Mouse (Mus musculus) MEL (cell line): ENCODE results near the gene Btnl4. TPM values are rescaled to one million over a fixed set of nuclear protein-coding genes. Genes with fewer than 3 reads are reported as not detected.
"Not testable (repeated sequence)": the region's sequence is repeated elsewhere in the genome, so short reads cannot be mapped to it uniquely, and the experiment has no call there.

Source experiments
- DNase-seq: peaks from one replicate; pipeline ENCODE4 v3.0.0; 2011; ENCODE audit warnings: low read depth, low spot score
- H3K27ac ChIP-seq: 2 replicates; pipeline ENCODE4 v1.5.1; 2012; ENCODE audit warnings: low read depth, mild to moderate bottlenecking, control low read depth, low read length, moderate library complexity; ENCODE audit not compliant: control insufficient read depth
- H3K27me3 ChIP-seq, 2 experiments: fragments of 150-350 bp in 1 of 2; sonication (generic) in 1 of 2; 2 replicates each; pipeline ENCODE4 v1.6.1; 2012; ENCODE audit warnings: low read length in 2 of 2, mild to moderate bottlenecking in 2 of 2, improper control_type of control experiment in 1 of 2, moderate library complexity in 1 of 2; ENCODE audit not compliant: insufficient read depth in 2 of 2, control insufficient read depth in 1 of 2
- H3K36me3 ChIP-seq, 2 experiments: 2 replicates each; pipeline ENCODE4 v1.6.1; 2012 to 2014; ENCODE audit warnings: low read length in 2 of 2, improper control_type of control experiment in 1 of 2, inconsistent platforms in 1 of 2, mild to moderate bottlenecking in 1 of 2; ENCODE audit not compliant: insufficient read depth in 2 of 2, control insufficient read depth in 1 of 2
- H3K4me1 ChIP-seq, 2 experiments: fragments of 150-350 bp in 1 of 2; sonication (generic) in 1 of 2; 2 replicates each; pipeline ENCODE4 v1.6.1; 2012; ENCODE audit warnings: low read length in 2 of 2, improper control_type of control experiment in 1 of 2, mild to moderate bottlenecking in 1 of 2; ENCODE audit not compliant: insufficient read depth in 2 of 2, control insufficient read depth in 1 of 2
- H3K4me3 ChIP-seq, 2 experiments: fragments of 150-350 bp in 1 of 2; sonication (generic) in 1 of 2; 2 replicates each; pipeline ENCODE4 v1.5.1; 2012; ENCODE audit warnings: low read depth in 2 of 2, low read length in 2 of 2, mild to moderate bottlenecking in 2 of 2, moderate library complexity in 2 of 2, control low read depth in 1 of 2, improper control_type of control experiment in 1 of 2; ENCODE audit not compliant: control insufficient read depth in 1 of 2, insufficient read depth in 1 of 2
- H3K79me2 ChIP-seq: 2 replicates; pipeline ENCODE4 v1.6.1; 2012; ENCODE audit warnings: mild to moderate bottlenecking, low read length, moderate library complexity; ENCODE audit not compliant: control insufficient read depth, poor library complexity, insufficient read depth
- H3K9ac ChIP-seq: 2 replicates; pipeline ENCODE4 v1.6.1; 2012; ENCODE audit warnings: low read depth, mild to moderate bottlenecking, control low read depth, low read length, moderate library complexity; ENCODE audit not compliant: control insufficient read depth, poor library complexity, severe bottlenecking
- H3K9me3 ChIP-seq: fragments of 150-350 bp; sonication (generic); replicated peaks from 2 replicates; pipeline ENCODE4 v1.6.1; 2012; ENCODE audit warnings: mild to moderate bottlenecking, low read length, improper control_type of control experiment, moderate library complexity; ENCODE audit not compliant: insufficient read depth
- CHD1 ChIP-seq: IDR thresholded peaks from 2 replicates; pipeline ENCODE4 v1.6.1; 2012; ENCODE audit warnings: low read depth, mild to moderate bottlenecking, inconsistent platforms, low read length, improper control_type of control experiment
- CHD2 ChIP-seq: IDR thresholded peaks from 2 replicates; pipeline ENCODE4 v1.6.1; 2011; ENCODE audit warnings: low read length, improper control_type of control experiment
- ELF1 ChIP-seq: IDR thresholded peaks from 2 replicates; pipeline ENCODE4 v1.6.1; 2014; ENCODE audit warnings: low read depth, mild to moderate bottlenecking, inconsistent platforms, low read length, improper control_type of control experiment, moderate library complexity
- EP300 ChIP-seq, 2 experiments: IDR thresholded peaks; 2 replicates each; pipeline ENCODE4 v1.6.1; 2011; ENCODE audit warnings: improper control_type of control experiment in 2 of 2, low read length in 2 of 2, low read depth in 1 of 2, mild to moderate bottlenecking in 1 of 2
- JUND ChIP-seq: IDR thresholded peaks from 2 replicates; pipeline ENCODE4 v1.6.1; 2011; ENCODE audit warnings: low read depth, mild to moderate bottlenecking, improper control_type of control experiment, low read length
- MAFK ChIP-seq: IDR thresholded peaks from 2 replicates; pipeline ENCODE4 v1.6.1; 2011; ENCODE audit warnings: low read depth, mild to moderate bottlenecking, low read length, improper control_type of control experiment, borderline replicate concordance
- MAX ChIP-seq: IDR thresholded peaks from 2 replicates; pipeline ENCODE4 v1.6.1; 2011; ENCODE audit warnings: low read length, improper control_type of control experiment
- MEF2A ChIP-seq: IDR thresholded peaks from 2 replicates; pipeline ENCODE4 v1.6.1; 2014; ENCODE audit warnings: low read depth, mild to moderate bottlenecking, inconsistent platforms, low read length, improper control_type of control experiment; ENCODE audit not compliant: poor library complexity, insufficient replicate concordance, severe bottlenecking; ENCODE audit errors: extremely low read depth
- MXI1 ChIP-seq: IDR thresholded peaks from 2 replicates; pipeline ENCODE4 v1.6.1; 2011; ENCODE audit warnings: mild to moderate bottlenecking, low read depth, low read length, improper control_type of control experiment
- MYB ChIP-seq: IDR thresholded peaks from 2 replicates; pipeline ENCODE4 v1.6.1; 2011; ENCODE audit warnings: mild to moderate bottlenecking, low read depth, low read length, improper control_type of control experiment
- NELFE ChIP-seq: IDR thresholded peaks from 2 replicates; pipeline ENCODE4 v1.6.1; 2011; ENCODE audit warnings: low read depth, low read length, improper control_type of control experiment
- NRF1 ChIP-seq: IDR thresholded peaks from 2 replicates; pipeline ENCODE4 v1.6.1; 2014; ENCODE audit warnings: low read depth, mild to moderate bottlenecking, inconsistent platforms, low read length, improper control_type of control experiment, moderate library complexity; ENCODE audit not compliant: poor library complexity, insufficient read depth, severe bottlenecking
- POLR2A ChIP-seq, 2 experiments: IDR thresholded peaks; 2 replicates each; pipeline ENCODE4 v1.6.1; 2011 to 2012; ENCODE audit warnings: low read length in 2 of 2, mild to moderate bottlenecking in 2 of 2, control low read depth in 1 of 2, improper control_type of control experiment in 1 of 2, low read depth in 1 of 2, moderate library complexity in 1 of 2; ENCODE audit not compliant: control insufficient read depth in 1 of 2, insufficient read depth in 1 of 2, poor library complexity in 1 of 2
- POLR2AphosphoS2 ChIP-seq: IDR thresholded peaks from 2 replicates; pipeline ENCODE4 v1.6.1; 2011; ENCODE audit warnings: low read length, improper control_type of control experiment
- POLR2AphosphoS5 ChIP-seq: IDR thresholded peaks from 2 replicates; pipeline ENCODE4 v1.6.1; 2012; ENCODE audit warnings: low read depth, borderline replicate concordance, mild to moderate bottlenecking, inconsistent platforms, low read length, moderate library complexity, mixed read lengths
- SMC3 ChIP-seq: IDR thresholded peaks from 2 replicates; pipeline ENCODE4 v1.6.1; 2011; ENCODE audit warnings: low read depth, low read length, improper control_type of control experiment
- TBP ChIP-seq: IDR thresholded peaks from 2 replicates; pipeline ENCODE4 v1.8.0; 2011; ENCODE audit warnings: low read depth, low read length, improper control_type of control experiment
- TCF12 ChIP-seq: IDR thresholded peaks from 2 replicates; pipeline ENCODE4 v1.6.1; 2014; ENCODE audit warnings: low read depth, mild to moderate bottlenecking, inconsistent platforms, low read length, improper control_type of control experiment, moderate library complexity
- UBTF ChIP-seq: IDR thresholded peaks from 2 replicates; pipeline ENCODE4 v1.6.1; 2012; ENCODE audit warnings: low read depth, mild to moderate bottlenecking, inconsistent platforms, low read length, improper control_type of control experiment, moderate library complexity, borderline replicate concordance; ENCODE audit not compliant: insufficient read depth
- USF1 ChIP-seq: IDR thresholded peaks from 2 replicates; pipeline ENCODE4 v1.6.1; 2014; ENCODE audit warnings: low read depth, mild to moderate bottlenecking, inconsistent platforms, low read length, improper control_type of control experiment, moderate library complexity
- USF2 ChIP-seq, 2 experiments: IDR thresholded peaks; 2 replicates each; pipeline ENCODE4 v1.6.1; 2011 to 2012; ENCODE audit warnings: improper control_type of control experiment in 2 of 2, low read length in 2 of 2, borderline replicate concordance in 1 of 2, inconsistent platforms in 1 of 2, low read depth in 1 of 2, mild to moderate bottlenecking in 1 of 2; ENCODE audit not compliant: insufficient read depth in 1 of 2
- ZC3H11A ChIP-seq: IDR thresholded peaks from 2 replicates; pipeline ENCODE4 v1.6.1; 2012; ENCODE audit warnings: low read depth, mild to moderate bottlenecking, inconsistent platforms, low read length, improper control_type of control experiment
- ZKSCAN1 ChIP-seq: IDR thresholded peaks from 2 replicates; pipeline ENCODE4 v1.6.1; 2012; ENCODE audit warnings: low read depth, mild to moderate bottlenecking, inconsistent platforms, low read length, improper control_type of control experiment, moderate library complexity
- polyA plus RNA-seq, 2 experiments: library from polyadenylated mRNA; stranded (reverse) in 1 of 2; unstranded in 1 of 2; fragments of >175 nt in 1 of 2; fragments of >200 nt in 1 of 2; gene quantifications; 2 replicates each; pipeline versions ENCODE4 v1.2.1 to v1.2.4; 2012; ENCODE audit warnings: low replicate concordance in 2 of 2, low read depth in 1 of 2; ENCODE audit not compliant: insufficient read length in 2 of 2, insufficient read depth in 1 of 2, missing spikeins in 1 of 2
- total RNA-seq: library from RNA; depleted of rRNA; stranded (reverse); fragments of 300-350 nt; gene quantifications from 2 replicates; pipeline ENCODE4 v1.2.3, GENCODE M21; 2012

Gene Btnl4
- total and polyA plus RNA-seq, 3 experiments = not detected

- not testable (repeated sequence) for H3K27ac ChIP-seq, H3K9ac ChIP-seq, H3K27me3 ChIP-seq, H3K4me3 ChIP-seq, H3K4me1 ChIP-seq, H3K36me3 ChIP-seq, DNase-seq, H3K79me2 ChIP-seq, H3K9me3 ChIP-seq
Observed at GRCm38 (mm10) chr17:34495156-34495555, 18.0 kb upstream of the Btnl4 start.

- no peaks in the 10 kb centered on the region for H3K36me3 ChIP-seq
Observed at GRCm38 (mm10) chr17:34492796-34493195, 15.7 kb upstream of the Btnl4 start.

GRCm38 (mm10) chr17:34476427-34476826 is 691 bp downstream of the Btnl4 start:
- no peak overlapping the region for H3K27ac ChIP-seq
- H3K4me3 ChIP-seq = no peak overlapping the region
- no peaks in the 10 kb centered on the region for H3K36me3 ChIP-seq
- no peaks in the 10 kb centered on the region for H3K27me3 ChIP-seq
- no peaks in the 10 kb centered on the region for H3K4me1 ChIP-seq
- DNase-seq = no peak
- no peak for TF ChIP-seq SMC3
- TF ChIP-seq CHD1 = no peak
- no peak for TF ChIP-seq NRF1
- TF ChIP-seq JUND = no peak
- no peak for TF ChIP-seq MAX
- no peak for TF ChIP-seq EP300 (IDR thresholded peaks at IDR 0.05; ENCODE audit: low read depth in 1 of 2, low read length in 2 of 2)
- no peak for TF ChIP-seq ZKSCAN1
- TF ChIP-seq CHD2 = no peak
- TF ChIP-seq MXI1 = no peak
- TF ChIP-seq USF2 (IDR thresholded peaks at IDR 0.05; ENCODE audit: borderline replicate concordance in 1 of 2, insufficient read depth in 1 of 2, low read depth in 1 of 2, low read length in 2 of 2) = no peak
- TF ChIP-seq POLR2AphosphoS2 = no peak
- no peak for TF ChIP-seq TCF12
- no peak for TF ChIP-seq MYB
- no peak for TF ChIP-seq POLR2AphosphoS5
- no peak for TF ChIP-seq UBTF
- H3K9ac ChIP-seq = no peak overlapping the region
- H3K79me2 ChIP-seq = no peaks in the 10 kb centered on the region
- no peaks in the 10 kb centered on the region for H3K9me3 ChIP-seq

More at GRCm38 (mm10) chr17:34492796-34493195, 15.7 kb upstream of the Btnl4 start:
- H3K4me3 ChIP-seq = no peak overlapping the region
- DNase-seq = no peak
- no peaks in the 10 kb centered on the region for H3K4me1 ChIP-seq
- H3K9me3 ChIP-seq = no peaks in the 10 kb centered on the region
- H3K9ac ChIP-seq = no peak overlapping the region
- no peaks in the 10 kb centered on the region for H3K27me3 ChIP-seq
- no peaks in the 10 kb centered on the region for H3K79me2 ChIP-seq
- H3K27ac ChIP-seq = no peak overlapping the region
- no peak for TF ChIP-seq UBTF
- TF ChIP-seq MXI1 = no peak
- no peak for TF ChIP-seq ZC3H11A
- TF ChIP-seq MYB = no peak
- no peak for TF ChIP-seq TBP
- TF ChIP-seq NELFE = no peak
- TF ChIP-seq CHD1 = no peak
- TF ChIP-seq MEF2A = no peak
- TF ChIP-seq MAFK = no peak
- no peak for TF ChIP-seq CHD2
- TF ChIP-seq POLR2A (IDR thresholded peaks at IDR 0.05; ENCODE audit: control insufficient read depth in 1 of 2, insufficient read depth in 1 of 2, low read depth in 1 of 2, low read length in 2 of 2, poor library complexity in 1 of 2) = no peak
- no peak for TF ChIP-seq ELF1
- TF ChIP-seq ZKSCAN1 = no peak
- TF ChIP-seq USF1 = no peak
